In the genomic region with DNA sequence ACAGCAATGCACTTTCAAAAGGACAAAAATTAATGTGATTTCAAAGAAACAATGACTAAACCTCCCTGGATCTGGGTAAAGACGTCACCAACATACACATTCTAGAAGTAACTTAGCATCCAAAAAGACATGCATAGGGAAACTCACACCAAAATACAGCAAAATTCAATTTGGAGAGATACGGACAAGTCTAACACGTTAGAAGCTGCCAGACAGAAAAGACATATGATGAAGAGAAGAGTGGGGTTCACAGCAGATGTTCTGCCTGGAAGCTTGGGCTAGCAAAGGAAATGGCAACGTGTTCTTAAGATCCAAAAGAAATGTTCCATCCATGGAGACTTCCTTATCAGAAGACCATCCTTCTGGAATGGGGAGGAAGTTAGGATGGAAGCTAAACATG, we compare ENCODE assay signal across 25 mouse cellular contexts.
"Had no signal": no experiment of that assay in that cellular context is flagged by ENCODE, and none has a peak within 500 bp of the region (broad histone marks: within the 10 kb centered on the region; RNA-seq: fewer than 3 reads in every experiment).

No protein-coding gene starts in this region.

- H3K4me3 ChIP-seq: heart, adult 2 months; heart, embryonic 13.5 days; heart, embryonic 15.5 days; hindbrain, embryonic 13.5 days; hindbrain, embryonic 15.5 days; kidney, embryonic 15.5 days; limb, embryonic 10.5 days; limb, embryonic 12.5 days; liver, embryonic 12.5 days had no signal

- DNase-seq: gastrocnemius, postnatal 14 days; gastrocnemius, postnatal 36 days; heart, adult 11 months; heart, adult 2 months; heart, postnatal 14 days; heart, postnatal 36 days; kidney, adult 11 months; kidney, adult 2 months; kidney, adult 9 months; kidney, postnatal 14 days; kidney, postnatal 36 days; layer of hippocampus, adult 9-11 months; layer of hippocampus, postnatal 36 days had no signal

- H3K27ac ChIP-seq: heart, adult 2 months; heart, embryonic 13.5 days; heart, embryonic 15.5 days; hindbrain, embryonic 13.5 days; hindbrain, embryonic 15.5 days; hindbrain, postnatal 0 days; kidney, embryonic 15.5 days; kidney, postnatal 0 days; limb, embryonic 10.5 days; limb, embryonic 12.5 days; liver, embryonic 12.5 days; liver, embryonic 14.5 days had no signal

- ATAC-seq: hindbrain, postnatal 0 days; intestine, embryonic 16.5 days; liver, embryonic 12.5 days had no signal
